In the genomic region with DNA sequence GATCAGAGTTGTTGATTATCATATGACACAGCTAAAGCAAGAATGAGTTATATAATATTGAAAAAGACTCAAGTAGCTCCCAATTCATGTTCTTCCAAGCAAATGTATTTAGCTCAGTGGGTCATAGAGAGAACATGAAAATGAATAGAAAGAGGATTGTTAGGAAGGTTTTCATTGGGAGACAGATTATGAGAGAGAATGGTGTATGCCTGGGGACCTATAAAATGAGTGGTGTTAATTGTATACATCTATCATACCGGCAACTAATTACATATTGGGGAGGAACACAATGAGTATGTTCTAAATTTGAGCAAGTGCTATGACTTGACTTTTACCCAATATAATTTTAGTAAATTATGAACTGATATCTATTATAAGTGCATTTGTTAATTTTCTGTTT, we compare ENCODE assay signal across 15 mouse cellular contexts.
"Had no signal": no experiment of that assay in that cellular context is flagged by ENCODE, and none has a peak within 500 bp of the region (broad histone marks: within the 10 kb centered on the region; RNA-seq: fewer than 3 reads in every experiment).

No protein-coding gene starts in this region.

- H3K9ac ChIP-seq: neural tube, embryonic 12.5 days; stomach, embryonic 15.5 days had no signal

- H3K27me3 ChIP-seq: neural tube, embryonic 12.5 days; stomach, embryonic 15.5 days had no signal

- H3K27ac ChIP-seq: neural tube, embryonic 12.5 days; stomach, embryonic 15.5 days; stomach, postnatal 0 days had no signal

- H3K36me3 ChIP-seq: neural tube, embryonic 12.5 days; stomach, embryonic 15.5 days had no signal

- H3K4me2 ChIP-seq: neural tube, embryonic 12.5 days; stomach, embryonic 15.5 days had no signal

- H3K9me3 ChIP-seq: neural tube, embryonic 12.5 days; stomach, embryonic 15.5 days had no signal

- H3K4me3 ChIP-seq: neural tube, embryonic 12.5 days; stomach, embryonic 15.5 days had no signal

- H3K4me1 ChIP-seq: neural tube, embryonic 12.5 days; stomach, embryonic 15.5 days had no signal

- DNase-seq: retina, postnatal 1 day; right cerebral cortex, adult 18-20 months; right cerebral cortex, postnatal 14 days; right cerebral cortex, postnatal 25 days; right cerebral cortex, postnatal 4 days; spleen, adult 18-20 months; thymus, adult 18-20 months; thymus, adult 2 months; thymus, postnatal 14 days; thymus, postnatal 25 days; thymus, postnatal 36 days; thymus, postnatal 4 days had no signal
